Mouse (Mus musculus) liver, embryonic 15.5 days (tissue): Measurements from ENCODE around the gene A4galt. TPM values are rescaled to one million over a fixed set of nuclear protein-coding genes. Genes with fewer than 3 reads are reported as not detected.

Source experiments
- ATAC-seq: fragments of 200-750 bp; cut with Nextera tagmentation; 2 replicates; pipeline ENCODE4 v1.8.0; 2017; ENCODE audit warnings: moderate number of reproducible peaks, mild to moderate bottlenecking, moderate library complexity; ENCODE audit not compliant: insufficient read depth
- H3K27ac ChIP-seq: fragments of 300-500 bp; sonication (generic); replicated peaks from 2 replicates; pipeline ENCODE4 v1.5.1; 2015; ENCODE audit warnings: mild to moderate bottlenecking, inconsistent platforms
- H3K27me3 ChIP-seq: fragments of 300-500 bp; sonication (generic); 2 replicates; pipeline ENCODE4 v1.6.1; 2015; ENCODE audit warnings: mild to moderate bottlenecking, inconsistent platforms
- H3K36me3 ChIP-seq: fragments of 300-500 bp; sonication (generic); replicated peaks from 2 replicates; pipeline ENCODE4 v1.6.1; 2015; ENCODE audit warnings: moderate library complexity, mild to moderate bottlenecking, inconsistent platforms
- H3K4me1 ChIP-seq: fragments of 300-500 bp; sonication (generic); replicated peaks from 2 replicates; pipeline ENCODE4 v1.6.1; 2015; ENCODE audit warnings: inconsistent platforms
- H3K4me2 ChIP-seq: fragments of 300-500 bp; sonication (generic); 2 replicates; pipeline ENCODE4 v1.6.1; 2015; ENCODE audit warnings: moderate library complexity, mild to moderate bottlenecking, inconsistent platforms
- H3K4me3 ChIP-seq: fragments of 300-500 bp; sonication (generic); replicated peaks from 2 replicates; pipeline ENCODE4 v1.5.1; 2015; ENCODE audit warnings: mild to moderate bottlenecking, inconsistent platforms
- H3K9ac ChIP-seq: fragments of 300-500 bp; sonication (generic); 2 replicates; pipeline ENCODE4 v1.6.1; 2015; ENCODE audit warnings: moderate library complexity, mild to moderate bottlenecking, inconsistent platforms
- H3K9me3 ChIP-seq: fragments of 300-500 bp; sonication (generic); replicated peaks from 2 replicates; pipeline ENCODE4 v1.6.1; 2016; ENCODE audit warnings: inconsistent platforms
- WGBS: fragments of 180-500 bp; shearing (Covaris S2); methylation state at CpG from one replicate; pipeline ENCODE4 v1.1.7; 2015; ENCODE audit warnings: mixed read lengths; ENCODE audit not compliant: insufficient replicate concordance; 5-methylcytosine and 5-hydroxymethylcytosine counted together
- polyA plus RNA-seq: library from polyadenylated mRNA; unstranded; fragments of >200 nt; fragmentation: Nextera tagmentation; extraction: Ambion mirVana; gene quantifications from 2 replicates; pipeline ENCODE4 v1.2.1, GENCODE M21; 2015

A4galt gene
- polyA plus RNA-seq, 1 experiment from 2014 or later = 0.13 TPM

- H3K36me3 ChIP-seq = no peaks in the 10 kb centered on the region
- H3K9me3 ChIP-seq = no peaks in the 10 kb centered on the region
- ATAC-seq = no peak
- H3K4me3 ChIP-seq = no peak overlapping the region
- H3K27me3 ChIP-seq = peaks cover 64% of the 10 kb centered on the region
- no peak overlapping the region for H3K9ac ChIP-seq
- 38% methylated on average over 14 of the region's 14 CpGs for WGBS
- H3K27ac ChIP-seq = no peak overlapping the region
- H3K4me1 ChIP-seq = no peaks in the 10 kb centered on the region; the same call in 1 of the 2 replicates
- no peak overlapping the region for H3K4me2 ChIP-seq
These were observed 3.2 kb downstream of the A4galt start for GRCm38 (mm10) chr15:83248236-83248844.

DNA sequence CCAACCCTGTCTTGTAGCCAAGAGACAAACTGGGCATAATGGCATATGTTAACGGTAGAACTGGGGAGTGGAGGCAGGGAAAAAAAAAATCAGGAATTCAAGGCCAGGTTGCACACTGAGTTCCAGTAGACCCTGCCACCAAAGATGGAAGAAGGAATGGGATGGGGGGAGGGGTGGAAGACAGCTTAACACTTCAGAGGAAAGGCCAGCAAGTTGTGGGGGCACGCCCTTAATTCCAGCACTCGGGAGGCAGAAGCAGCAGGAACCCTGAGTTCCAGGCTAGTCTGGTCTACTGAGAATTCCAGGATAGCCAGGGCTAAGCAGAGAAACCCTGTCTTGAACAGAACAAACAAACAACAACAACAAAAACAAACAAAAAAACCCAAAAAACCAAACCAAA lies 7.2 kb downstream of the A4galt start:
- Histone ChIP-seq H3K27ac (no peak overlapping the region), H3K27me3 (peaks cover 24% of the 10 kb centered on the region), H3K36me3 (no peaks in the 10 kb centered on the region), H3K9ac (no peak overlapping the region), H3K9me3 (no peaks in the 10 kb centered on the region), H3K4me1 (no peaks in the 10 kb centered on the region), H3K4me3 (no peak overlapping the region), H3K4me2 (no peak overlapping the region)
- ATAC-seq = no peak
- 50% methylated on average over 3 of the region's 3 CpGs for WGBS

DNA sequence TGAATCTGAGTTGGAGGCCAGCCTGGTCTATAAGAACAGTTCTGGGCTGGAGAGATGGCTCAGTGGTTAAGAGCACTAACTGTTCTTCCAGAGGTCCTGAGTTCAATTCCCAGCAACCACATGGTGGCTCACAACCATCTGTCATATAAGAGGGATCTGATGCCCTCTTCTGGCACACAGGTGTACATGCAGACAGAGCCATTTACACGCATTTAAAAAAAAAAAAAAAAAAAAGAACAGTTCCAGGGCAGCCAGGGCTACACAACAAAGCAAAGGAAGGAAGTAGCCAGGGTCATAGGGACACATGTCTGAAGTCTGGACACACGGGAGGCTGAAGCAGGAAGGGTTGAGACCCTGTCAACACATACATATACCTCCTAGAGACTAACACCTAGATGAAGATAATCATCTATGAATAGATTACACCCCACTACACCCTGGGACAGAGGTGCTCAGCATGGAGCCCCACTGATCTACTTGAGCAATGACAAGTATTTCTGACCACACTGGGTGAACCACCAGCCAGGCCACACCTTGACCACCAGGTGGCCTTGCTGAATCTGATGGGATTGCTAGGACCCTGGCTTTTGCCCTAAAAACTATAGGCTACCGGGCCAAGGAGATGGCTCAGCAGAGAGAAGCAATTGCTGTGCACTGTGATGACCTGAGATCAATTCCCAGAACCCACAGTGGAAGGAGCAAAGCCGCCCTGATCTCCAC lies 9.5 kb downstream of the A4galt start:
- H3K9me3 ChIP-seq = no peaks in the 10 kb centered on the region

GRCm38 (mm10) chr15:83241497-83241896 lies 10.1 kb downstream of the A4galt start:
- Histone ChIP-seq H3K9ac (no peak overlapping the region), H3K27me3 (peaks cover under 1% of the 10 kb centered on the region; the same call in 1 of the 2 replicates), H3K4me1 (no peaks in the 10 kb centered on the region), H3K9me3 (no peaks in the 10 kb centered on the region), H3K36me3 (no peaks in the 10 kb centered on the region), H3K27ac (no peak overlapping the region), H3K4me3 (no peak overlapping the region), H3K4me2 (no peak overlapping the region)
- no peak for ATAC-seq
- WGBS = 51% methylated on average over 3 of the region's 3 CpGs

More for the DNA sequence above, 9.5 kb downstream of the A4galt start:
- no peak overlapping the region for H3K4me2 ChIP-seq
- H3K27ac ChIP-seq = no peak overlapping the region
- peaks cover 7% of the 10 kb centered on the region for H3K27me3 ChIP-seq
- no peak overlapping the region for H3K9ac ChIP-seq
- 54% methylated on average over 4 of the region's 4 CpGs for WGBS
- ATAC-seq = no peak
- no peaks in the 10 kb centered on the region for H3K36me3 ChIP-seq
- no peaks in the 10 kb centered on the region for H3K4me1 ChIP-seq
- H3K4me3 ChIP-seq = no peak overlapping the region

DNA sequence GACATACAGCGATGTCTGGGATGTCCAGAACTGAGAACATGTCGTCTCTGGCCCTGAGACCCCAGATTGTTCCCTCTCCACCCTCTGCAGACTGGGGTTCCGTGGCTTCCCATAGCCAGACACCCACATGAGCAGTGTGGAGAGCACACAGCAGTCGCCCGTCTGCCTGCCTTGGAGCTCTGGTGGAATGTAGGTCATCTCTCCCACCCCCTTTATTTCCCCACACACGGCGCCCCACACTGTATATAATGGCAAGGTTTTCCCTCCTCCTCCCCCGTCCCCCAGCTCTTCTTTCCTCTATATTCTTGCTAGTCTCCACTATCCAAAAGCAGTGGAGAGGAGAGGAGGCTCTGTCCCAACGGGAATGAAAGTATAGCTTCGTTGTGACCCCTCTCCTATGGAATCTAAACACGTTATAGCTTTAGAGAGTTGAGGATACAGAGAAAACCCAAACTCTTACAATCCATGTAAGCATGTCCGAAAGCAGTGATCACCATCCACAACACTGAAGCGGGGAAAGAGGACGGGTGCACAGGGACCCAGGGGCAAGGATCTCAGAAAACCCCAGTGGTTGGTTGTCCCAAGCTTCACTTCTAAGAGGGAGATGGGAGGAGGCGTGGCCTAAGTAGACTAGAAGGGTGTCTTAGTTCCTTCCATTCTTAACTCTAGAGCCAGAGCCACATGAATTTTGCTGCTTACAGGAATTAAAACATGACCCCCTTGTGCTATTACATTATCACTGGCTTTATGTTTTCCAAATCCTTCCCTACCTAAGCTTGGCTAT lies 13.9 kb downstream of the A4galt start:
- H3K4me1 ChIP-seq = no peaks in the 10 kb centered on the region
- no peak overlapping the region for H3K27ac ChIP-seq
- H3K4me2 ChIP-seq = no peak overlapping the region
- H3K36me3 ChIP-seq = no peaks in the 10 kb centered on the region
- H3K4me3 ChIP-seq = no peak overlapping the region
- no peaks in the 10 kb centered on the region for H3K27me3 ChIP-seq
- H3K9ac ChIP-seq = no peak overlapping the region
- no peak for ATAC-seq
- 56% methylated on average over 15 of the region's 15 CpGs for WGBS
- H3K9me3 ChIP-seq = no peaks in the 10 kb centered on the region

DNA sequence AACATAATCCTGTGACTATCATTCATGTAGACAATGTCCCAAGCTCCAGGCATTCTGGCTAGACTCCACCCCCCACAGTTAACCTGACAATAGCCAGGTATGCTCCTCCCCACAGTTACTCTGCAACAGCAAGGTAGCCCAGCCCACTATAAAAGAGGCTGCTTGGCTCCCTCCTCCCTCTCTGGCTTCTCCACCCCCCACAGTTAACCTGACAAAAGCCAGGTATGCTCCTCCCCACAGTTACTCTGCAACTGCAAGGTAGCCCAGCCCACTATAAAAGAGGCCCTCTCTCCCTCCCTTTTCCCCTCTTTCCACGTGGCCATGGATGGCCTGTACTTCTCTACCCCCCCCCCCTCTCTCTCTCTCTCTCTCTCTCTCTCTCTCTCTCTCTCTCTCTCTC lies 14.8 kb downstream of the A4galt start:
- H3K36me3 ChIP-seq = no peaks in the 10 kb centered on the region
- H3K4me3 ChIP-seq = no peak overlapping the region
- H3K9me3 ChIP-seq = no peaks in the 10 kb centered on the region
- H3K4me2 ChIP-seq = no peak overlapping the region
- ATAC-seq = no peak
- 0 out of 2 replicates have a peak, but pooled peaks cover under 1% of the 10 kb centered on the region for H3K4me1 ChIP-seq
- 0% methylated on average over 1 of the region's 1 CpGs for WGBS
- H3K27ac ChIP-seq = no peak overlapping the region
- H3K9ac ChIP-seq = no peak overlapping the region
- H3K27me3 ChIP-seq = no peaks in the 10 kb centered on the region

DNA sequence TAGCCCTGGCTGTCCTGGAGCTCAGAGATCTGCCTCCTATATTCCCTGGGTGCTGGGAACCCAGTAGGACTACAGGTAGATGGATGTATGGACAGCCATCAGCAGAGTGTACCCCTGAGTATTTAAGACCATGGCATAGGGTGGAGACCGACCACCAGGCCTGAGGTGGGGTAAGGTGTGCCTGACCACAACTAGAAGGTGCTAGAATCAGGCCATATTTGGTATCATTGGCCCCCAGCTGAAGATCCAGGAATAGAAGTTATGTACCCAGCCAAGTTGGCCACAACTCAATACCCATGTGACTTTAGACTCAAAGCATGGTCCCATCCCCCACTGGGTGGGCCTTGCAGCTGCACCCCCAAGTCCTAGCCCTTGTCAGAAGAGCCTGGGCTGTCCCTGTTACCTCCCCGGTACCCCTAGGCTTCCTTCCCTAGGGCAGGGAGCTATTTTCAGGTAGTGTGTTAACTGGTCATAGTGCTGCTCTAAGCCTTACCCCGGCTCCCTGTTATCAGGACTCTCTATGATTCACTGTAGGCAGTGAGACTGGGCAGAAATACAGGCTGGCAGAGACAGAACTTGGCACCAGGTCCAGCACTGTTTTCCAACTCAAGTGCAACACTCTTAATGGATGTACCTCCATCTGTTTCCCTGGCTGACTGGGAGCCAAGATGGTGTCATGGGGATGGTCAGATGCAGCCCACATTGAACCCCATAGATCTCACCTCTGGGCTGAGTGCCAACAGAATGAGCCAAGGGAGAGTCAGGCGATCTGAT lies 18.2 kb downstream of the A4galt start:
- no peak overlapping the region for H3K4me3 ChIP-seq
- 0 out of 2 replicates have a peak, but pooled peaks cover 2% of the 10 kb centered on the region for H3K4me1 ChIP-seq
- no peaks in the 10 kb centered on the region for H3K9me3 ChIP-seq
- no peaks in the 10 kb centered on the region for H3K27me3 ChIP-seq
- H3K27ac ChIP-seq = no peak overlapping the region
- no peak overlapping the region for H3K9ac ChIP-seq
- H3K4me2 ChIP-seq = no peak overlapping the region
- no peak for ATAC-seq
- no peaks in the 10 kb centered on the region for H3K36me3 ChIP-seq
- WGBS = 44% methylated on average over 4 of the region's 4 CpGs

DNA sequence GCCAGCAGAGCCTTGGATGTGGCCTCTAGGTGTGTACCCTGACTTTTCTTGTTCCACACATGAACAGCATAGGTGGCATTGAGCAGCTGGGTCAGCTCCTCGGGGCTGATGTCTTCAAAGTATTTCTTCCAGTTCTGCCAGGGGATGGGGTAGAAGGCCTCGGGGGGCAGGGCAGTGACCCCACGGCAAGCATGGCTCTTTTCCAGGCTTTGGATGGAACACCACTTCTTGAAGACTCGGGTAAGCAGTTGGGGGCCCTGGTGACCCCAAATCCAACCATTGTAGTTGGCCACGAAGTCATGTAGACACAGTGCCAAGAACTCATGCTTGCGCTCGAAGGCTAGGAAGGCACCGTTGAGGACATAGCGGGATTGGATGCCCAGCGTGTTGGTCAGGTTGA lies 24.0 kb downstream of the A4galt start:
- no peak overlapping the region for H3K4me2 ChIP-seq
- WGBS = 75% methylated on average over 10 of the region's 10 CpGs

DNA sequence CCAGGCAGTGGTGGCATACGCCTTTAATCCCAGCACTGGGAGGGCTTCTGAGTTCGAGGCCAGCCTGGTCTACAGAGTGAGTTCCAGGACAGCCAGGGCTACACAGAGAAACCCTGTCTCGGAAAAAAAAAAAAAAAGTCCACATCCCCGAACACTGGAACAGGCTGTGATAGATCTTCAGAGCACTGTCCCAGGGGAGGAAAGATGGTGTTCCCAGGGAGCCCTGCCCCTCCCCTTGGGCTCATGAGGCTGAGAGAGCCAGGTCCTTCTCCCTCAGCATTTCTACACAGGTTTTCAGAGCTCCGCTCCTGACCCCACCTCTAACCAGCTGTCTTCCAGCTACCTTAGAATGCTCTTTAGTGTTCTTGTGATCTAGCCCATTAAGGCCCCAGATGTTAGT lies 24.7 kb downstream of the A4galt start:
- no peak overlapping the region for H3K27ac ChIP-seq
- no peak overlapping the region for H3K4me2 ChIP-seq
- H3K36me3 ChIP-seq = no peaks in the 10 kb centered on the region
- H3K9me3 ChIP-seq = no peaks in the 10 kb centered on the region
- ATAC-seq = no peak
- H3K4me3 ChIP-seq = no peak overlapping the region
- 56% methylated on average over 5 of the region's 5 CpGs for WGBS
- H3K9ac ChIP-seq = no peak overlapping the region
- 0 out of 2 replicates have a peak, but pooled peaks cover 4% of the 10 kb centered on the region for H3K27me3 ChIP-seq
- H3K4me1 ChIP-seq = peaks cover 16% of the 10 kb centered on the region

More for the DNA sequence above, 24.0 kb downstream of the A4galt start:
- Histone ChIP-seq H3K9ac (no peak overlapping the region), H3K9me3 (no peaks in the 10 kb centered on the region), H3K4me3 (no peak overlapping the region), H3K27me3 (0 out of 2 replicates have a peak, but pooled peaks cover 4% of the 10 kb centered on the region), H3K4me1 (peaks cover 17% of the 10 kb centered on the region), H3K36me3 (no peaks in the 10 kb centered on the region), H3K27ac (no peak overlapping the region)
- no peak for ATAC-seq

- H3K4me2 ChIP-seq = no peak overlapping the region
- no peaks in the 10 kb centered on the region for H3K36me3 ChIP-seq
- no peak overlapping the region for H3K27ac ChIP-seq
- H3K9ac ChIP-seq = no peak overlapping the region
- 0 out of 2 replicates have a peak, but pooled peaks cover 4% of the 10 kb centered on the region for H3K27me3 ChIP-seq
- peaks cover 14% of the 10 kb centered on the region for H3K4me1 ChIP-seq
- no peaks in the 10 kb centered on the region for H3K9me3 ChIP-seq
- WGBS = 70% methylated on average over 9 of the region's 9 CpGs
- no peak overlapping the region for H3K4me3 ChIP-seq
- ATAC-seq = no peak
These were observed 25.3 kb downstream of the A4galt start for GRCm38 (mm10) chr15:83226066-83226834.
